Mouse (Mus musculus) brain, embryonic 14.5 days (tissue): ENCODE measurements around the gene Angptl1.
A peak's percentile ranks its signal among the peaks of the same experiment; 100 is the strongest.

ENCODE experiments used
- CTCF ChIP-seq: fragments of 200-500 bp; IDR thresholded peaks from 2 replicates; pipeline ENCODE4 v1.5.1; 2012; ENCODE audit warnings: inconsistent platforms, mild to moderate bottlenecking, moderate library complexity, borderline replicate concordance; ENCODE audit not compliant: insufficient read depth, insufficient read length; ENCODE audit errors: extremely low read depth
- POLR2A ChIP-seq: fragments of 200-500 bp; IDR thresholded peaks from 2 replicates; pipeline ENCODE4 v1.6.1; 2012; ENCODE audit warnings: mild to moderate bottlenecking, inconsistent platforms, borderline replicate concordance; ENCODE audit not compliant: poor library complexity, insufficient read depth, insufficient read length, severe bottlenecking; ENCODE audit errors: extremely low read depth

DNA sequence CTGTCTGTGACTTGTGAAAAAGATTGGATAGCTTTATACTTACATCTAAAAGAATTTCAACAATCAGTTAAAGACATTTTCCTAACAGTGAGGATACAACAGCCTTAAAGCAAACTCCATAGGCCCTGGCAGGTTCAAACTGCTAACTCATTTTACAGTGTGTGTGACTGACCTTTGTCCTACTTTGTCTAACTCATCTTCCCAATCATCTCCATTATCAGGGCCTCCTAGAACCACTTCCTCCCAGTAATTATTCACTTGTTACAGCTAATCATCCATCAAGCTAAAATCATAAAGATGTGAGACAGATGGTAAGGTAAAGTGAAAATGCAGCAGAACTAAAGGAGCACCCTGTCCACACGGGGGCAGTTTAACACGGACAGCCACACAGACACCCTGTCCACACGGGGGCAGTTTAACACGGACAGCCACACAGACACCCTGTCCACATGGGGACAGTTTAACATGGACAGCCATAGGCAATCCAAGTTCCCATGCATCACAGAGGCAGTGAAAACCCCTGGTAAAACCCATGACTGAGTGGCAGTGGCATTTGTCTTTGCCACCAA lies 23.2 kb downstream of the Angptl1 start:
- TF ChIP-seq POLR2A (no peak), CTCF (peak; percentile 15; the same call in 1 of the 2 replicates)
